Mouse (Mus musculus) natural killer cell, adult 2 months (primary cell): Measurements from ENCODE around the gene Ice2.

ENCODE experiments used
- DNase-seq, 2 experiments: peaks; one replicate each; pipeline ENCODE4 v3.0.0; 2022; ENCODE audit warnings: low spot score in 2 of 2

Gene Ice2

GRCm38 (mm10) chr9:69404671-69405070 lies 7.0 kb downstream of the Ice2 start:
- DNase-seq, result no peak

DNA sequence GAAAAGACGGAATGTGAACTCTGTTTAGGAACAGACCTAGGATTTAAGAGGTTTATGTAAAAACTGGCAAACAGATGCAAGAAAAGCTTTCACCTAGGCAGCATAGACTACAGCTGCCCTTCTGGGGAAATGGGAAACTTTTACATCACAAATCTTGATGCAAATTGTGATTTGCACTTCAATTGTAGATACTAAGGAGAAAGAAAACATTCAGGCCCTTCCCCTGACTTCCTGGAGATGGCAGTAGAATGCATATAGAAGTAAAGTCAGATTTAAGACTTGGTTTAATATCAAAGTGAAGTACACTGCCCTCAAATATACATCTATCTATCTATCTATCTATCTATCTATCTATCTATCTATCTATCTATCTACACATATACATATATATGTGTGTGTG lies 21.8 kb downstream of the Ice2 start:
- DNase-seq, result no peak

DNA sequence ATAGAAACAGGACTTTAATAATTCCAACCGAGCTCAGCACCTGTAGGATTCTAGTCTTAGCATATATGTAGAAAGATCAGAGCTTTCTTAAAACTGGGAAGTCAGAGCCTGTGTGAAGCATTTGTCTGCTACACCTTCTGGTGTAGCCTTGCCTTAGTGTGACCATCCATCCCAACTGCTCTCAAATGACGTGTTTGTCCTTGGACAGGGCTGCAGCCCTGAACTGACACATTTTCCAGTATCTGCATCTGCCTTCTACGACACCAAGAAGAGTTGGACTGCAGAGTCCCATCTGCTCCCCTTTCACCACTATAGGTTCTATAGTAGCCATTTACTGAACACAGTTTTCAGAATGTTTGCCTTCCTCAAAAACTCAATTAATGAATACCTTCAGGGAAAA lies 32.8 kb downstream of the Ice2 start:
- DNase-seq, result no peak

GRCm38 (mm10) chr9:69431863-69432555 lies 34.3 kb downstream of the Ice2 start:
- DNase-seq, result no peak

DNA sequence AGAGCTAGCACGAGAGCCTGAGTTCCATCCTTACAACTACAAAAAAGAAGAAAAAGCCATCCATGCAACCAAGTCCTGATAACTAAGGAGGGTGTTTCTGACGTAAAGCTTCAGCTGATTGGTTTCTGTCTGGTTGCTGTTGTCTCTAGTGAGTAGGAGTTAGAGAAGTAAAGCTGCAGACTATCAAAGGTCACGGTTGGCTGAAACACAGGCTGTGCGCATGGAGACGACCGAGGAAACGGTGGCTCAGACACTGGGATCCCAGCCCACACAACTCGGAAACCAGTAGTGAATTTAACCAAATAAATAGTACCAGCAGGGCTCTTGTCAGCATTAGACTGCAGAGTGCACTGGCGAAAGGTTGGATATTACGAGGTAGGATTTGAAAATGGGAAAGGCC lies 37.5 kb downstream of the Ice2 start:
- DNase-seq, result no peak

DNA sequence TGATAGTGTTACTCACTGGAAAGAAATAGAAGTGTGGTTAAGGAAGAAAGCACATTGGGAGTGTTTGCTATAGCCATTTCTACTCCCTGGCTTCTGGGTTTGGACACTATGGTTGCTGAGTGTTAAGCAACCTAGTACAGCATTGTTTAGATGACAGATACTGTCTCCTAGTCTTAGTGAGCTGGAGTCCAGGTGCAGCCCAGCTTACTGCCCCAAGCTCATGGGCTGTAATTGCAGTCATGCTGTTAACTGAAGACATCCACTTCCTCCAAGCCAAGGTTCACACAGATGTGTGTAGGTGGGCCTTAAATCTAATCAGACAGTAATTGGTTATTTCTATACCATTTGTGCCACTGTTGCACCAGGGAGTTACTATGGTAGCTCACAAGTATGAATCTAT lies 38.0 kb downstream of the Ice2 start:
- DNase-seq, result no peak

- DNase-seq, result peak in 1 of 2 experiments; percentile 33
Measured at GRCm38 (mm10) chr9:69439805-69440357, 42.2 kb downstream of the Ice2 start.

- peak; percentile 57 to 78 for DNase-seq
Measured at GRCm38 (mm10) chr9:69442471-69443038, 44.8 kb downstream of the Ice2 start.

GRCm38 (mm10) chr9:69443203-69443602 lies 45.5 kb downstream of the Ice2 start:
- no peak for DNase-seq

DNA sequence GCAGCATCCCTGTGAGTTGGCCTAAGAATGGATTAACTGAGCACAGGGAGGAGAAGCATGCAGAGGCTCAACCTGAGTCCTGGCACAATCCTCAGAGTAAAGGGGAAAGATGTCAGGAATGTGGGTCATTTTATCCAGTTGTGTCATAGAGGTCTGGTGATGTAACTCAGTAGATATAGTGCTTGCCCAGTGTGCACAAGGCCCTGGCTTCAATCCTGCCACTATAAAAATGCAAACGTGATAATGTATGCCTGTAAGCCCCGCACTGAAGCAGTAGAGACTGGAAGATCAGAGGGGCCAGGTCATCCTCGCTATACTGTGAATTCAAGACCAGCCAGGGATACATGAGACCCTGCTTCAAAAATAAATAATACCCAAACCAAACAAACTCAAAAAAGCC lies 51.1 kb downstream of the Ice2 start:
- DNase-seq, result no peak

DNA sequence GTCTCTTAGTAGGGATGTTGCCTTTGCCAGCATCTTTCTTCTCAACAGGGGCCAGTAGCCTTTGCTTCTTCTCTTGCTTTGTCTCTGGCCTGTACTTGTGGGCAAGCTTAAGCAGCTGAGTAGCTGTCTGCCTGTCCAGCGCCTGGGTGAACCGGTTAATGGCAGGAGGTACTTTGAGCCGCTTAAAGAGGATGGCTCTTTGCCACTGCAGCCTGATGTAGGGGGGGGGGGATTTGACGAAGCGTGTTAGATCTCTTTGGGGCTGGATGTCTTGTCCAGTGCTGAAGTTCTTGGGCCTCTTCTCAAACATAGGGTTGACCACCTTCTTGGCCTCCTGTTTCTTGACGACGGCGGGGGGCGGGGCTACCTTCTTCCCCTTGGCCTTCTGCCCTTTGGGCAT lies 52.9 kb downstream of the Ice2 start:
- no peak for DNase-seq

DNA sequence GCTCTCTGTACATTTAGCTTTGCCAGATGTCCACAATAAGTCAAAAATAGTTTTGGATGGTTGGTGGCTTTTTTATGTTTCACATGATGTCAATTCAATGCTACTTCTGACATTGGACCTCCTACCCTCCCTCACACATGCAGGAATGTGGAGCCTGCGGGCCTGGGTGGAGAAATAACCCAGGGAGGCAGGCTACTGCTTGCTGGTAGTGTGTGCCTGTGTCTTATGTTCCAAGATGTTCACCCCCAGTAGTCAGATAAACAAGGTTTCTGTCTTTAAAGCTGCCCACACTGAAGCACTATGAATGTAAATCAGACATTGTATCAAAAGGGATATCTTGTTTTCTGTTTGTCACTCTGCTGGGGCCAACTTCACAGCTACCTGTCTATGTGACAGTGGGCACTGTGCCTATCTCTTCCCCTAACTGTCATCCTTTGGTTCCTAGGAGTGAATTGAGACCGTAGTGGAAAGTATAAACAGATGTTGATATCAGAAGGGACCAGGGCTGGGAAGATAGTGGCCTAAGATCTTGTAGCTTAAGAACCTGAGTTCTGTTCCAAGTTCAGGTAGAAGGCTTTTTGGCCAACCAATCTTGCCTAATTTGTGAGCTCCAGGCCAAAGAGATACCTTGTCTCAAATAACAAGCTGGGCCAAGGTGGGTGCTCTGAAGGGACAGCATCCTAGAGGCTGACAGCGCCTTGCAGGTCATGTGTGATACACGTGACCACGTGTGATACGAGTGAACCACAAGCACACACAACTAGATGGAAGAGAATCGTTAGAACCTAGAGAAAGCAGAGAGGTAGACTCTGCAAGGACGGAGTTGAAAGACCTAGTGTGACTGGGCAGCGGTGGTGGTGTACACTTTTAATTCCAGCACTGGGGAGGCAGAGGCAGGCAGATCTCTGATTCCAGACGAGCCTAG lies 54.4 kb downstream of the Ice2 start:
- DNase-seq, result peak; percentile 39 to 61

DNA sequence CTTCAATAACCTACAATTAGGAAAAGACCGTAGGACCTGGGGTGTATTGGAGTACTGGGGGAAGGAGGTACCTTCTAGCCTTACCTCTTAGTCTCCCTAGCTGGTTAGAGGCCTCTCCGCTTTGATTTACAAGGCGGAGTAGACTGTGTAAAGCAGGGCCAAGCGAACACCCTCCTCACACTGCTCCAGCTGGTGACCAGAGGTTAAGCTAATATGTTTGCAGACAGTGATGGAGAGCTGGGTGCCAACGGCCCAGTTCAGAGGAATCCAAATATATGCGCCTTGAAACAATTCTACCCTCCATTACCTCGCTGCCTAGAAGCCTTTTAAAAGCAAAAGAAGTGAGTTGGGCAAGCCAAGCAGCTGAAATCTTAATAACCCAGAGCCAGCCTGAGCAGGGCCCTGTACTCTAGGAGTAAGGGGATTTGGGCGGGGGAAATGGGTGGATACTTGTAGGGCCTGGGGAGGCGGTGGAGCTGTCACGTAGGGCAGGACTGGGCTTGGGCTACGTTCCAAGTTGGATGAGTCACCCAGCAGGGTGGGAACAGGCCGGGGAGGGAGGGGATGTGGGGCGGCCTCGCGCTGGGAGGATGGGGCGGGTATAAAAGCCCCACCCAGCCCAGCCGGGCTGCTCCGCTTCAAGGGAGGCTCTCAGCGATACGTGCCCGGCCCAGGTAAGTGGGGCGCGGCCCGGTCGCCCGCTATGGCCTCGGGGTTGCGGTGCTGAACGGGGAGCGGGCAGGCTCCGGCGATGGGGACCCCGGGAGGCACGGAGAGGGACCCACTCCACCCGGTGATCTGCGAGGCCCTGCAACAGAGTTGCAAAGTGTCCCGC lies 55.6 kb downstream of the Ice2 start, which contains the start of gene Anxa2:
Anxa2 (plus strand) TSS at position 555 of the 835 bp plus-strand sequence.
- DNase-seq, result peak; percentile 77 to 87

- DNase-seq, result peak; percentile 23 to 49
Measured at GRCm38 (mm10) chr9:69453901-69454666, 56.4 kb downstream of the Ice2 start.

DNA sequence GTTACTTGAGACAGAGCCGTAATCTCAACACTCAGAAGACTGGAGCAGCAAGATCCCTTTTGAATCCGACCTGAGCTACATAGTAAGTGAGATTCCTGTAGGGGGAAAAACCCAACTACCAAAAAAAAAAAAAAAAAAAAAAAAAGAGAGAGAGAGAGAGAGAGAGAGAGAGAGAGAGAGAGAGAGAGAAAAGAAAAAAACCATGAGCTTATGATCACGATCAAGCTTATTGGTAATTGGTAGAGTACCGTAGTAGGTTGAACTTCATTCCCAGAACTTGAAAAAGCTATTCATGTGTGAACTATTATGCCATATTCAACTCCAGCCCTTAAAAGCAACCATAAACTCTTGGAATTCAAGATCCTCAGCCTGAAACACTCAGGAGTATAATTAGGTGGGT lies 57.0 kb downstream of the Ice2 start:
- DNase-seq, result no peak

DNA sequence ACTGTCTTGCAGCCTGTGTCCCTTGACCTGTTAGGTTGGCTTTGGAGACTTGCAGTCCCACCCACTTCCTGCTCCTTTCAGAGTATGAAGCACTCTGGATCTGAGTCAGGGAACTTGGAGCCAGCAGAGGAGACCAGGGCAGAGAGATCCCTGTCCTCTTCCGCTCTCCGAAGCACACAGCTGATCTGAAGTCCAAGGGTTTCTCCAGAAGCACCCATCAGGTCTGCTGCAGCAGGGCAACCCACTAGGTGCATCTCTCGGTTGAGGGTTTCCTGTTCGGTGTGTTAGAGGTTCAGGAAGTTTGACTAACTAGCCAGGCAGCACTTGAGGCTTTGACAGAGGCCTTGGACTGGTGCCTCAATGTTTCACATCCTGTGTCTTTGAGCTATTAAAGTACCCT lies 57.7 kb downstream of the Ice2 start:
- peak; percentile 35 to 59 for DNase-seq

GRCm38 (mm10) chr9:69456406-69457075 lies 58.8 kb downstream of the Ice2 start:
- DNase-seq, result no peak

DNA sequence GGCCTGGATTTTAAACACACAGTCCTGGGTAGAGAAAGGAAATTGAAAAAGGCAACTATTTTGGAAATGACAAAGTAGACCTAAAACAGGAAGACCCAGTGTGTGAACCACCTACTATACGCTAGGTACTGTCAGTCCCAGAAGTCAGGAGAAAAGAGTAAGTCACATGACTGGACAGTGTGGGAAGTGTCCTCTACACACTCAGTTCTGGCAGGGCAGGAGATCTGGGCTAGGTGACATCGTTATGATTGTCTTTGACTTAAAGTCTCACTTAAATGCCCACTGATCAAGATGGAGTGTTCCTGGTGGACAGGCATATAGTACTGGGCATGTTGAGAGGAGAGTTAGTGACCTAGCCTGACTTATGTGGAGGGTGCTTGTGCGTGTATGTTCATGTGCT lies 59.4 kb downstream of the Ice2 start:
- DNase-seq, result no peak

GRCm38 (mm10) chr9:69457747-69458625 lies 60.3 kb downstream of the Ice2 start:
- peak; percentile 47 to 72 for DNase-seq
